Mouse (Mus musculus) neural tube, embryonic 12.5 days (tissue): Measurements from ENCODE around the gene 4933427D14Rik. TPM values are rescaled to one million over a fixed set of nuclear protein-coding genes. Genes with fewer than 3 reads are reported as not detected.

Experiments used
- ATAC-seq: fragments of 200-750 bp; cut with Nextera tagmentation; 2 replicates; pipeline ENCODE4 v1.8.0; 2017; ENCODE audit warnings: low read depth, mild to moderate bottlenecking, moderate TSS enrichment, moderate library complexity; ENCODE audit not compliant: low FRiP score
- H3K27ac ChIP-seq: fragments of 300-500 bp; sonication (generic); 2 replicates; pipeline ENCODE4 v1.5.1; 2016
- H3K27me3 ChIP-seq: fragments of 300-500 bp; sonication (generic); replicated peaks from 2 replicates; pipeline ENCODE4 v1.6.1; 2016; ENCODE audit warnings: mild to moderate bottlenecking
- H3K36me3 ChIP-seq: fragments of 300-500 bp; sonication (generic); 2 replicates; pipeline ENCODE4 v1.6.1; 2016; ENCODE audit warnings: mild to moderate bottlenecking
- H3K4me1 ChIP-seq: fragments of 300-500 bp; sonication (generic); 2 replicates; pipeline ENCODE4 v1.6.1; 2016
- H3K4me2 ChIP-seq: fragments of 300-500 bp; sonication (generic); replicated peaks from 2 replicates; pipeline ENCODE4 v1.6.1; 2016; ENCODE audit warnings: mild to moderate bottlenecking
- H3K4me3 ChIP-seq: fragments of 300-500 bp; sonication (generic); 2 replicates; pipeline ENCODE4 v1.5.1; 2016
- H3K9ac ChIP-seq: fragments of 300-500 bp; sonication (generic); 2 replicates; pipeline ENCODE4 v1.6.1; 2016; ENCODE audit warnings: mild to moderate bottlenecking
- H3K9me3 ChIP-seq: fragments of 300-500 bp; sonication (generic); 2 replicates; pipeline ENCODE4 v1.6.1; 2016; ENCODE audit warnings: mild to moderate bottlenecking
- WGBS: fragments of 180-500 bp; shearing (Covaris S2); methylation state at CpG from one replicate; pipeline ENCODE4 v1.1.7; 2016; 5-methylcytosine and 5-hydroxymethylcytosine counted together
- polyA plus RNA-seq: library from polyadenylated mRNA; unstranded; fragments of >200 nt; fragmentation: Nextera tagmentation; extraction: Ambion mirVana; gene quantifications from 2 replicates; pipeline ENCODE4 v1.2.1, GENCODE M21; 2016

The 4933427D14Rik gene
- polyA plus RNA-seq, 1 experiment from 2014 or later: 18.3 TPM

GRCm38 (mm10) chr11:72118630-72119029, 88.6 kb downstream of the 4933427D14Rik start:
- H3K9ac ChIP-seq: no peak overlapping the region
- H3K9me3 ChIP-seq: no peaks in the 10 kb centered on the region
- H3K27me3 ChIP-seq: no peaks in the 10 kb centered on the region
- H3K4me1 ChIP-seq: no peaks in the 10 kb centered on the region
- 88% methylated on average over 3 of the region's 3 CpGs for WGBS
- H3K4me3 ChIP-seq: no peak overlapping the region
- no peak overlapping the region for H3K4me2 ChIP-seq
- no peak for ATAC-seq
- no peak overlapping the region for H3K27ac ChIP-seq
- H3K36me3 ChIP-seq: no peaks in the 10 kb centered on the region

- H3K4me1 ChIP-seq: no peaks in the 10 kb centered on the region
- ATAC-seq: no peak
- WGBS: 68% methylated on average over 4 of the region's 4 CpGs
- no peak overlapping the region for H3K4me2 ChIP-seq
- no peaks in the 10 kb centered on the region for H3K36me3 ChIP-seq
- no peak overlapping the region for H3K4me3 ChIP-seq
- H3K9ac ChIP-seq: no peak overlapping the region
- H3K27ac ChIP-seq: no peak overlapping the region
- H3K9me3 ChIP-seq: no peaks in the 10 kb centered on the region
- H3K27me3 ChIP-seq: no peaks in the 10 kb centered on the region
Observed at GRCm38 (mm10) chr11:72113296-72113695, 94.0 kb downstream of the 4933427D14Rik start.

- no peaks in the 10 kb centered on the region for H3K36me3 ChIP-seq
- ATAC-seq: no peak
- no peak overlapping the region for H3K27ac ChIP-seq
- 34% methylated on average over 3 of the region's 3 CpGs for WGBS
- H3K4me1 ChIP-seq: no peaks in the 10 kb centered on the region
- no peak overlapping the region for H3K4me3 ChIP-seq
- no peaks in the 10 kb centered on the region for H3K9me3 ChIP-seq
- no peaks in the 10 kb centered on the region for H3K27me3 ChIP-seq
- H3K4me2 ChIP-seq: no peak overlapping the region
- no peak overlapping the region for H3K9ac ChIP-seq
Observed at GRCm38 (mm10) chr11:72110726-72111125, 96.5 kb downstream of the 4933427D14Rik start.

- no peak overlapping the region for H3K4me2 ChIP-seq
- WGBS: 83% methylated on average over 8 of the region's 8 CpGs
- H3K27me3 ChIP-seq: no peaks in the 10 kb centered on the region
- H3K4me1 ChIP-seq: 0 out of 2 replicates have a peak, but pooled peaks cover 3% of the 10 kb centered on the region
- no peaks in the 10 kb centered on the region for H3K9me3 ChIP-seq
- no peak overlapping the region for H3K4me3 ChIP-seq
- H3K27ac ChIP-seq: peak overlapping the region; percentile 10; the same call in 1 of the 2 replicates
- H3K36me3 ChIP-seq: no peaks in the 10 kb centered on the region
- no peak overlapping the region for H3K9ac ChIP-seq
- ATAC-seq: no peak
Observed at GRCm38 (mm10) chr11:72104223-72104622, 103.0 kb downstream of the 4933427D14Rik start.

Other genes with a start within 250 kb of the 4933427D14Rik start
- gene Aipl1, start 169.9 kb downstream of the 4933427D14Rik start, polyA plus RNA-seq: 0.24 and 0.47 TPM in 2 replicates
- gene Pimreg, start 165.4 kb downstream of the 4933427D14Rik start, polyA plus RNA-seq: 115 and 116 TPM in 2 replicates
- 0.50 and 0.60 TPM in 2 replicates for gene Pitpnm3, start 71.7 kb downstream of the 4933427D14Rik start, polyA plus RNA-seq
- gene Gm43951, start 619 bp downstream of the 4933427D14Rik start, polyA plus RNA-seq: 0.74 and 1.3 TPM in 2 replicates
- 160 and 164 TPM in 2 replicates for gene Txndc17, start 88 bp upstream of the 4933427D14Rik start, polyA plus RNA-seq
- gene Med31, start 8.1 kb upstream of the 4933427D14Rik start, polyA plus RNA-seq: 54.7 and 56.5 TPM in 2 replicates
- 0.35 and 0.42 TPM in 2 replicates for gene Slc13a5, start 59.8 kb upstream of the 4933427D14Rik start, polyA plus RNA-seq
- gene Xaf1, start 94.2 kb upstream of the 4933427D14Rik start, polyA plus RNA-seq: 1.9 and 2.0 TPM in 2 replicates
- not detected in 2 replicates for gene Fbxo39, start 107.0 kb upstream of the 4933427D14Rik start, polyA plus RNA-seq
- gene Tekt1, start 155.0 kb upstream of the 4933427D14Rik start, polyA plus RNA-seq: 4.5 and 5.3 TPM in 2 replicates
- gene Smtnl2, start 204.3 kb upstream of the 4933427D14Rik start, polyA plus RNA-seq: 15.0 and 15.7 TPM in 2 replicates
- gene Ggt6, start 228.1 kb upstream of the 4933427D14Rik start, polyA plus RNA-seq: not detected in 2 replicates
- gene Mybbp1a, start 233.9 kb upstream of the 4933427D14Rik start, polyA plus RNA-seq: 105 and 111 TPM in 2 replicates